Mouse (Mus musculus) retina, adult 2 months (tissue): ENCODE results near the gene Gm17093.
"Not testable (repeated sequence)": the region's sequence is repeated elsewhere in the genome, so short reads cannot be mapped to it uniquely, and the experiment has no call there.

Source experiments
- DNase-seq: peaks from one replicate; pipeline ENCODE4 v3.0.0-alpha.2; 2012; ENCODE audit warnings: low read depth, low spot score

Gm17093 gene

GRCm38 (mm10) chr14:44517976-44518375 lies at the start of gene Gm17093:
Gene Gm17093 (plus strand): TSS chr14:44518276.
- DNase-seq, result not testable (repeated sequence)

GRCm38 (mm10) chr14:44492163-44492562 lies 25.9 kb upstream of the Gm17093 start, which contains the start of gene BC061237:
Gene BC061237 (plus strand): TSS chr14:44492463.
- DNase-seq, result not testable (repeated sequence)

- DNase-seq, result not testable (repeated sequence)
Observed at GRCm38 (mm10) chr14:44547961-44548360, 29.9 kb downstream of the Gm17093 start.
